ENCODE assay signal across 21 mouse cellular contexts in the genomic region with DNA sequence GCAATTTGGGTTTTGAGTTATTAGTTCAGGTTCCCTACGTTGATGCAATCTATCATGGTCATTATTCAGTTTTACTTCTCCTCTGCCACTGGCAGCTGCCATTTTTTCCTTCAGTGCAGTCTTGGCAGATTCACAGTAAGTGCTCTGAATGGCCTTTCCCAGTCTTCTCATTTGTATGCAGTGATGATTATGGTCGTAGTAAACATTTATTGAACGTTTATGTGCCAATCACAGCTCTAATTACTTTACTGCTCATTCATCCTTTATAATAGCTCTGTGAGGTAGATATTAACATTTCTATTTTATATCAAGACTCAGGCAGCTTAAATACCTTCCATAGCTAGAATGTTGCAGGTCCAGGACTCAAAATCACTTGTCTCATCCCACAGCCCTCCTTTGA.
"Had no signal": no experiment of that assay in that cellular context is flagged by ENCODE, and none has a peak within 500 bp of the region (broad histone marks: within the 10 kb centered on the region; RNA-seq: fewer than 3 reads in every experiment).

No protein-coding gene starts in this region.

- H3K4me3 ChIP-seq: layer of hippocampus, adult 2 months; limb, embryonic 10.5 days; limb, embryonic 13.5 days; liver, embryonic 12.5 days; liver, embryonic 15.5 days; myocyte; stomach, embryonic 15.5 days had no signal

- H3K4me1 ChIP-seq: limb, embryonic 10.5 days; limb, embryonic 13.5 days; liver, embryonic 12.5 days; liver, embryonic 15.5 days; stomach, embryonic 15.5 days had no signal

- H3K9me3 ChIP-seq: limb, embryonic 10.5 days; limb, embryonic 13.5 days; liver, embryonic 12.5 days; liver, embryonic 15.5 days; stomach, embryonic 15.5 days had no signal

- DNase-seq: kidney, adult 2 months; kidney, postnatal 25 days; layer of hippocampus, adult 9-11 months; liver; lung, adult 2 months; lung, postnatal 14 days; lung, postnatal 4 days; midbrain, embryonic 14.5 days; right cerebral cortex, postnatal 25 days; spleen, adult 18-20 months; thymus, postnatal 36 days had no signal

- ATAC-seq: intestine, postnatal 0 days; liver, embryonic 12.5 days had no signal

- H3K27ac ChIP-seq: kidney, postnatal 0 days; layer of hippocampus, adult 2 months; limb, embryonic 10.5 days; limb, embryonic 13.5 days; liver, embryonic 12.5 days; liver, embryonic 15.5 days; stomach, embryonic 15.5 days had no signal

- H3K9ac ChIP-seq: limb, embryonic 13.5 days; liver, embryonic 12.5 days; liver, embryonic 15.5 days; stomach, embryonic 15.5 days had no signal

- H3K4me2 ChIP-seq: limb, embryonic 13.5 days; liver, embryonic 12.5 days; liver, embryonic 15.5 days; midbrain, embryonic 11.5 days; stomach, embryonic 15.5 days had no signal

- H3K36me3 ChIP-seq: limb, embryonic 10.5 days; limb, embryonic 13.5 days; liver, embryonic 12.5 days; liver, embryonic 15.5 days; stomach, embryonic 15.5 days had no signal

- H3K27me3 ChIP-seq: limb, embryonic 13.5 days; liver, embryonic 12.5 days; liver, embryonic 15.5 days; stomach, embryonic 15.5 days had no signal
